Mouse (Mus musculus) large intestine, adult 2 months (tissue): ENCODE data around the gene Coa7. TPM values are rescaled to one million over a fixed set of nuclear protein-coding genes. Genes with fewer than 3 reads are reported as not detected.

ENCODE experiments used
- DNase-seq: peaks from one replicate; pipeline ENCODE4 v3.0.0-alpha.2; 2012; ENCODE audit warnings: low read depth, low spot score
- WGBS: fragments of 180-500 bp; shearing (Covaris S2); methylation state at CpG from one replicate; pipeline ENCODE4 v1.1.7; 2018; 5-methylcytosine and 5-hydroxymethylcytosine counted together
- polyA plus RNA-seq: library from polyadenylated mRNA; depleted of rRNA; stranded (reverse); fragments of >200 nt; gene quantifications from 2 replicates; pipeline ENCODE4 v1.2.3, GENCODE M21; 2012; rRNA removed

Gene Coa7
- 14.5 and 17.9 TPM in 2 replicates for polyA plus RNA-seq

DNA sequence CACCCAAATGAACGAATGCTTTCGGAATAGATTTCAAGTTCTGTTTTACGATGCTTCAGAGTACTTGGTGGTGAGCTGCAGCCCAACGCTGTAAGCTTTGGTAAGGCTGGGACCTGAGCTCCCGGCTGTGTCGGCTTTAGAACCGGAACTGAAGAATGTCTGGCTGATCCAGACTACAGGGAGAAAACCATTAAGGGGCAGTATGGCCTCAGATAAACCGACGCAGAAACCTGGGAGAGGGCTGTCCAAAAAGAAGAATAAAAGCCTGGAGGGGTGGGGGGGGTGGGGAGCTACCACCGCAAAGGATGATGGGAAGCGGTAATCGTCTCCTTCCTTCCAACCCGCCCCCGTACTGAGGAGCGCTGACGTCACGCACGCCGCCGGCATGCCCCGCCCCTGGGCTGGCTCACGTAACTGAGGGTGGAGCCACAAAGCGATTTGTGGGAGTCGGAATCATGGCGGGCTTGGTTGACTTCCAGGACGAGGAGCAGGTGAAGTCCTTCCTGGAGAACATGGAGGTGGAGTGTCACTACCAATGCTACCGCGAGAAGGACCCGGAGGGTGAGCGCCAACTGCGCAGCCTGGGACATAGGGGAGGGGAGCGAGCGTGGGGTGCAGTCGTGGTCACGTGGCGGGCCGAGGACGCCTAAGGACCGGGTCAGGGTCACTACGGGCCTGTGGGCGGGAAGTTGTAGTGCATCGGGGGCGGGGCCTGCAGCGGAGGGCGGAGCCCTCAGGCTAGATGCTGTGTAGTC is at the start of gene Coa7:
Gene Coa7, plus strand, starts transcription at position 411 of the 755 bp plus-strand sequence.
- DNase-seq, result peak; percentile 88
- under 1% methylated on average over 45 of the region's 45 CpGs for WGBS

GRCm38 (mm10) chr4:108300266-108300665 is 27.7 kb upstream of the Coa7 start:
- WGBS, result 2% methylated on average over 14 of the region's 14 CpGs
- no peak for DNase-seq

- under 1% methylated on average over 48 of the region's 58 CpGs for WGBS
- peak; percentile 64 for DNase-seq
Observed at GRCm38 (mm10) chr4:108300670-108301373, 27.1 kb upstream of the Coa7 start, which contains the start of gene Zyg11b. Gene Zyg11b (minus strand): TSS chr4:108301096.

GRCm38 (mm10) chr4:108302296-108302890 is 25.5 kb upstream of the Coa7 start:
- DNase-seq, result no peak
- 74% methylated on average over 5 of the region's 5 CpGs for WGBS

DNA sequence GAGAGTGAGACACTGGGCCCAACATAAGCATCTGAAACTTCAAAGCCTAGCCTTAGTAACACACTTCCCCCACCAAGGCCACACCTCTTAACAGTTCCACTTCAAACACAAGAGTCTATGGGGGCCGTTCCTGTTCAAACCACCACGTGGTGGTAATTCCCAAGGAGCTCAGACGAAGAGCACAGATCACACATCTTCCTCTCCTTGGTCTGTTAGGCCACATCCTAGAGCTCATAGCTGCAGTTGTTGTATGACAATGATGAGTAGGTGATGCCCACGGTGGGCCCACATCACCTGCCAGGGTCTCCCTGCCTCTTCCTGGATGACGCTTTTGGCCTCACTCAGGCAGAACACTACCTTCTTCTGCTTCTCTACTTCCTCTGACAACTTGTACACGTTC is 17.2 kb upstream of the Coa7 start:
- DNase-seq, result no peak
- 61% methylated on average over 6 of the region's 6 CpGs for WGBS

GRCm38 (mm10) chr4:108314041-108314440 is 13.9 kb upstream of the Coa7 start:
- WGBS, result 64% methylated on average over 5 of the region's 5 CpGs
- DNase-seq, result no peak

DNA sequence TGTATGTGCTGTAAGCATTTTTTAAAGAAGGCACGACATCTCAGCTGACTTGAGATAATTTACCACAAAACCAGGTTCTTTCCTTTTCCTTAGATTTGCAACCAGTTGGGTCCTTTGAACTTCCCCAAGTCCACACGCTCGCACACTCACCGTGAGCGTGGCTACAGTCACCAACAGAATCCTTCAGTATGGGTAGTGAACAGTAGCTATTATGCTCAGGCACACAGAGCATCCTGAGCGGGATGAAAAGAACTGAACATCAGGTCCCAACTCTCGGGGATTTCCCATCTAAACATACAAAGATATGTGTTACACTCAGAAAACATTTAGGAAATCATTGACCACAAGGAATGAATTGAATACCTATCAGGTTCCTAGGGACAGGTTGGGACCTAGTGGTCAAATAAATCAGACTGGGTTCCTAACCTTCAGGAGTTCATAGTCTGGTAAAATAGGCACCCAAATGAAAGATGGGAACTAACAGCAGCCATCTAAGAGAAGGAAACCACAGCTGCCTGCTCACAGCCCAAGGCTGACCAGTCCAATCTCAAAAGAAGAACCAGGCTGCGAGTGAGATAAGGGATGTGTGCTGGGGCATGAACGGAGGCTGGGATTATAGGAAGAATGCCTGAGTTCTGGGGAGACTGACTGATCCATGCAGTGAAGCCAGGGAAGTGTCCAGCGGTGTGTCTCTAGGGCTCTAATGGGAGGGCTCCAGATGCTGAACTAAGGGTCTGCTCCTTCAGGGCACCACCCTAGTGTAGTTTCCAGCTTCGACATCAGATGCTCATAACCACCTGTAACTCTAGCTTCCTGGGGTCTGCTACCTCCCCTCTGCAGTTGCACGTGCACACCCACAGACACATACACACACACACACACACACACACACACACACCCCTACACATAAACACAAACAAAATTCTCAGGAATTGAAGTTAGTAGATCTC is 10.0 kb upstream of the Coa7 start:
- 77% methylated on average over 12 of the region's 12 CpGs for WGBS
- no peak for DNase-seq

GRCm38 (mm10) chr4:108318649-108319615 is 9.0 kb upstream of the Coa7 start:
- 36% methylated on average over 8 of the region's 8 CpGs for WGBS
- no peak for DNase-seq

GRCm38 (mm10) chr4:108319747-108320146 is 8.2 kb upstream of the Coa7 start:
- WGBS, result 78% methylated on average over 6 of the region's 6 CpGs

DNA sequence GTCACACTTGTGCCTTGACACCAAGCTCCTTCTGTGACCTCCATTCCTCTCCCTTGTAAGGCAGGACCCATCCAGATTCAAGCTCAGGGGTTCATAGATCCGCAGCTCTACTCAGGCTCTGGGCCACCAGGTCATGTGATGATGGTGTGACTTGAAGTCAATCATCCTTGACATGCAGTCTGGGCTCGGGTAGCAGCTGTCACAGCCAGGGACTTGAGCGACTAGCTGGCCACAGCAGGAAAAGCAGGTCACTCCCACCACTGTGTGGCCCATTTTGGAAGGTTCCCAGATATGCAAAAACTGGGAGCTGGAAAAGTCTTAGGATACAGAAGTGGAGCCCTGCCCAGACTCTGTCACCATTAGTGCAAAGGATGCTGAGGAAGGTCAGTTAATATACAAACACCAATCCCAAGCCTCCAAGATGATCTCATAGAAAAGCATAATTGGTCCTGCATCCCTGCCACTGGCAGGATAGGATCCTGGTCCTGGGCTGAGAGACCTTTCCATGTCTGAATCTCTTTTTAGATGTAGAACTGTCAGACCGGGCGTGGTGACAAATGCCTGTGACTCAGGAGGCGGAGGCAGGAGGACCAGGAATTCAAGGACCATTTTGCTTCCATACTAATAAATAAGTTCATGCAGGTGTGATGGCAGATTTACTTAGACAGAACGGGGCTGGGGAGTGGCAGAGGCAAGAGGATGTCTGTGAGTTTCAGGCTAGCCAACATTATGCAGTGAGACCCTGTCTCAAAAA is 7.1 kb upstream of the Coa7 start:
- 66% methylated on average over 7 of the region's 7 CpGs for WGBS

More at GRCm38 (mm10) chr4:108319747-108320146, 8.2 kb upstream of the Coa7 start:
- no peak for DNase-seq

DNA sequence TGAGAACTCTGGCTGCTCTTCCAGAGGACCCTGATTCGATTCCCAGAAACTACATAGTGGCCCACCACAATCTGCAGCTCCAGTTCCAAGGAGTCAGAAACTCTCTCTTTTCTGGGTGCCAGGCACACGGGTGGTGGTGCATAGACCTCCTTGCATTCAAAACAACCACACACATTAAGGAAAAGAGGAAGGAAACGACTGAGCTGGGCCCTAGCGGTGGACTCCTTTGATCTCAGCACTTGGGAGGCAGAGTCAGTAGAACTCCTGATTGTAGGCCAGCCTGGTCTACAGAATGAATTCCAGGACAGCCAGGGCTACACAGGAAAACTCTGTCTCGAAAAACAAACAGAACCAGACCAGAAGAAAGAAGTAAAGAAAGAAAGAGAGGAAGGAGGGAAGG is 4.4 kb upstream of the Coa7 start:
- no peak for DNase-seq
- 66% methylated on average over 5 of the region's 5 CpGs for WGBS

More for the DNA sequence above, 7.1 kb upstream of the Coa7 start:
- no peak for DNase-seq

- WGBS, result 7% methylated on average over 6 of the region's 6 CpGs
- DNase-seq, result peak; percentile 67
Observed at GRCm38 (mm10) chr4:108327071-108327579, 815 bp upstream of the Coa7 start.

GRCm38 (mm10) chr4:108329840-108330239 is 1.9 kb downstream of the Coa7 start:
- 90% methylated on average over 6 of the region's 6 CpGs for WGBS
- no peak for DNase-seq

- DNase-seq, result no peak
Observed at GRCm38 (mm10) chr4:108332041-108332440, 4.1 kb downstream of the Coa7 start.

DNA sequence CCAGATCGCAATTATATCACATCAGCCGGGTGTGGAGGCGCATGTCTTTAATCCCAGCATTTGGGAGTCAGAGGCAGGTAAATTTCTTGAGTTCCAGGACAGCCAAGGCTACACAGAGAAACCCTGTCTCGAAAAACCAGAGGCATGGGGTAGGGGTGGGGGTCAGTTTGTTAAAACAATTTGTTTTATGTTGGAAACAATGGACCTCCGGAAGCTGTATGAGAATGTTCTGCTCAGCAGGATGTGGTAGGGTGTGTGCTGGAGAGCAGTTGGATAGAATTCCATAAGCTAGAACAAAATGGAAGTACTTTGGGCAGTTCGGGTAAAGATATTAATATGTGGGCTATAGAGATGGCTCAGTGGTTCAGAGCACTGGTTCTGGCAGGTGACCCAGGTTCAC is 7.5 kb downstream of the Coa7 start:
- no peak for DNase-seq
- 89% methylated on average over 6 of the region's 6 CpGs for WGBS

More at GRCm38 (mm10) chr4:108332041-108332440, 4.1 kb downstream of the Coa7 start:
- 34% methylated on average over 9 of the region's 9 CpGs for WGBS

- DNase-seq, result no peak
- WGBS, result 70% methylated on average over 2 of the region's 2 CpGs
Observed at GRCm38 (mm10) chr4:108336765-108337164, 8.8 kb downstream of the Coa7 start.

DNA sequence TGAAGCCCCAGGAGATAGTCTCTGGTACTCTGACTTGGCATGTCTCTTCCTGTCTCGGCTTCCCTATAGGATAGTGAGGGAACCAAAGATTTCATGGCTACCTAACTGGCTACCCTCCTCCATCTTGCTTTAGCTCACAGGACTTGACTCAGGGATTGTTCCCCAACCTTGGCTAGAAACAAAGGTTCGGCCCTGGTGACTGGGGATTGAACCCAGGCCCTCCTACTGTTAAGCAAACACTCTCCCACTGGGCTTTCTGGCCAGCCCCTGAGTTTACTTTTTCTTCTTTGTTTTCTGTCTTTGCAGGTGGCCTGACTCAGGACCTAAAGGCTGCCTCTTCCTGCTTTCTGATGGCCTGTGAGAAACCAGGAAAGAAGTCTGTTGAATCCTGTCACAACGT is 9.9 kb downstream of the Coa7 start:
- DNase-seq, result no peak
- WGBS, result 51% methylated on average over 3 of the region's 3 CpGs
